Mouse (Mus musculus): Measurements from ENCODE around the gene Ern2.

Gene Ern2

GRCm38 (mm10) chr7:122167203-122167602 is 18.8 kb downstream of the Ern2 start:
- in situ Hi-C loops (cut with MboI; ENCODE audit: unreplicated experiment in 2 of 2): no loop called here

GRCm38 (mm10) chr7:122163766-122164165 is 22.2 kb downstream of the Ern2 start:
- in situ Hi-C loops (cut with MboI; ENCODE audit: unreplicated experiment in 2 of 2): no loop called here

- in situ Hi-C loops (cut with MboI; ENCODE audit: unreplicated experiment in 2 of 2): no loop called here
Observed at GRCm38 (mm10) chr7:122160037-122160436, 26.0 kb downstream of the Ern2 start.

GRCm38 (mm10) chr7:122158915-122159902 is 26.8 kb downstream of the Ern2 start, which contains the start of gene Plk1:
Plk1 (plus strand) TSS chr7:122159439.
- in situ Hi-C loops (cut with MboI; ENCODE audit: unreplicated experiment in 2 of 2): no loop called here

GRCm38 (mm10) chr7:122158488-122158887 is 27.5 kb downstream of the Ern2 start:
- in situ Hi-C loops (cut with MboI; ENCODE audit: unreplicated experiment in 2 of 2): no loop called here

GRCm38 (mm10) chr7:122152473-122152872 is 33.5 kb downstream of the Ern2 start:
- in situ Hi-C loops (cut with MboI; ENCODE audit: unreplicated experiment in 2 of 2): no loop called here

- in situ Hi-C loops (cut with MboI; ENCODE audit: unreplicated experiment in 2 of 2): no loop called here
Observed at GRCm38 (mm10) chr7:122140991-122141390, 45.0 kb downstream of the Ern2 start.

- in situ Hi-C loops (cut with MboI; ENCODE audit: unreplicated experiment in 2 of 2): no loop called here
Observed at GRCm38 (mm10) chr7:122138190-122138589, 47.8 kb downstream of the Ern2 start.

GRCm38 (mm10) chr7:122137071-122137470 is 48.9 kb downstream of the Ern2 start:
- in situ Hi-C loops (cut with MboI; ENCODE audit: unreplicated experiment in 2 of 2): no loop called here

GRCm38 (mm10) chr7:122135070-122135469 is 50.9 kb downstream of the Ern2 start:
- in situ Hi-C loops (cut with MboI; ENCODE audit: unreplicated experiment in 2 of 2): no loop called here

- in situ Hi-C loops (cut with MboI; ENCODE audit: unreplicated experiment in 2 of 2): no loop called here
Observed at GRCm38 (mm10) chr7:122133338-122133625, 52.7 kb downstream of the Ern2 start.

- in situ Hi-C loops (cut with MboI; ENCODE audit: unreplicated experiment in 2 of 2): no loop called here
Observed at GRCm38 (mm10) chr7:122132497-122133337, 53.3 kb downstream of the Ern2 start, which contains the start of the genes Palb2 and Dctn5. Palb2 (minus strand) TSS chr7:122132985. Dctn5 (plus strand) TSS chr7:122133041.

GRCm38 (mm10) chr7:122131834-122132233 is 54.2 kb downstream of the Ern2 start:
- in situ Hi-C loops (cut with MboI; ENCODE audit: unreplicated experiment in 2 of 2): no loop called here

- in situ Hi-C loops (cut with MboI; ENCODE audit: unreplicated experiment in 2 of 2): no loop called here
Observed at GRCm38 (mm10) chr7:122126946-122127345, 59.1 kb downstream of the Ern2 start.

GRCm38 (mm10) chr7:122125636-122126035 is 60.4 kb downstream of the Ern2 start:
- in situ Hi-C loops (cut with MboI; ENCODE audit: unreplicated experiment in 2 of 2): no loop called here

- in situ Hi-C loops (cut with MboI; ENCODE audit: unreplicated experiment in 2 of 2): no loop called here
Observed at GRCm38 (mm10) chr7:122123518-122123917, 62.5 kb downstream of the Ern2 start.
